Mouse (Mus musculus) bone marrow, adult 2 months (tissue): ENCODE results near the gene Ssbp4. TPM values are rescaled to one million over a fixed set of nuclear protein-coding genes. Genes with fewer than 3 reads are reported as not detected.

ENCODE experiments used
- H3K27ac ChIP-seq: fragments of 200-500 bp; 2 replicates; pipeline ENCODE4 v1.5.1; 2012; ENCODE audit warnings: low read depth, mild to moderate bottlenecking, control low read depth, inconsistent platforms, low read length; ENCODE audit not compliant: control insufficient read depth, poor library complexity, insufficient read depth
- H3K4me1 ChIP-seq: fragments of 200-500 bp; 2 replicates; pipeline ENCODE4 v1.6.1; 2011; ENCODE audit warnings: low read length; ENCODE audit not compliant: control insufficient read depth, insufficient read depth
- H3K4me3 ChIP-seq: fragments of 200-500 bp; replicated peaks from 2 replicates; pipeline ENCODE3; 2011; ENCODE audit warnings: mild to moderate bottlenecking, low read depth, low read length, control low read depth; ENCODE audit not compliant: control insufficient read depth
- CTCF ChIP-seq: fragments of 200-500 bp; IDR thresholded peaks from 2 replicates; pipeline ENCODE4 v1.5.1; 2011; ENCODE audit warnings: low read length, control low read depth; ENCODE audit not compliant: control insufficient read depth, insufficient read depth
- POLR2A ChIP-seq: fragments of 200-500 bp; IDR thresholded peaks from 2 replicates; pipeline ENCODE4 v1.6.1; 2011; ENCODE audit warnings: low read depth, mild to moderate bottlenecking, control low read depth, low read length, borderline replicate concordance; ENCODE audit not compliant: control insufficient read depth
- WGBS: fragments of 180-500 bp; shearing (Covaris S2); methylation state at CpG from one replicate; pipeline ENCODE4 v1.1.7; 2018; 5-methylcytosine and 5-hydroxymethylcytosine counted together
- polyA plus RNA-seq: library from polyadenylated mRNA; stranded (reverse); fragments of >200 nt; gene quantifications from 2 replicates; pipeline ENCODE4 v1.2.4, GENCODE M21; 2011; ENCODE audit warnings: low replicate concordance; ENCODE audit not compliant: missing spikeins, insufficient read depth, insufficient read length

Gene Ssbp4
- polyA plus RNA-seq, 1 experiment, result 107 TPM

GRCm38 (mm10) chr8:70563763-70564387 is 44.8 kb downstream of the Ssbp4 start:
- Histone ChIP-seq H3K4me1 (peaks cover 22% of the 10 kb centered on the region), H3K4me3 (no peak overlapping the region), H3K27ac (no peak overlapping the region)
- 79% methylated on average over 6 of the region's 6 CpGs for WGBS
- TF ChIP-seq POLR2A (no peak), CTCF (no peak)

GRCm38 (mm10) chr8:70562802-70563201 is 45.9 kb downstream of the Ssbp4 start:
- H3K27ac ChIP-seq, result no peak overlapping the region; the same call in 1 of the 2 replicates
- WGBS, result 72% methylated on average over 3 of the region's 3 CpGs

GRCm38 (mm10) chr8:70561809-70562535 is 46.7 kb downstream of the Ssbp4 start:
- H3K4me1 ChIP-seq, result peaks cover 26% of the 10 kb centered on the region
- no peak for TF ChIP-seq POLR2A
- no peak overlapping the region for H3K4me3 ChIP-seq
- peak overlapping the region; percentile 31; the same call in 1 of the 2 replicates for H3K27ac ChIP-seq
- 62% methylated on average over 7 of the region's 7 CpGs for WGBS

More at GRCm38 (mm10) chr8:70562802-70563201, 45.9 kb downstream of the Ssbp4 start:
- no peak for TF ChIP-seq CTCF
- TF ChIP-seq POLR2A, result no peak
- peaks cover 26% of the 10 kb centered on the region for H3K4me1 ChIP-seq
- no peak overlapping the region for H3K4me3 ChIP-seq

- 0 out of 2 replicates have a peak overlapping the region, but pooled peaks have one; percentile 31 for H3K27ac ChIP-seq
These were observed 47.3 kb downstream of the Ssbp4 start for GRCm38 (mm10) chr8:70561357-70561756.

GRCm38 (mm10) chr8:70560564-70560963 is 48.1 kb downstream of the Ssbp4 start:
- TF ChIP-seq POLR2A, result no peak
- Histone ChIP-seq H3K4me1 (peaks cover 25% of the 10 kb centered on the region), H3K4me3 (no peak overlapping the region), H3K27ac (no peak overlapping the region)
- WGBS, result 65% methylated on average over 3 of the region's 3 CpGs

More at GRCm38 (mm10) chr8:70561357-70561756, 47.3 kb downstream of the Ssbp4 start:
- TF ChIP-seq POLR2A (no peak), CTCF (no peak)
- 39% methylated on average over 4 of the region's 4 CpGs for WGBS
- H3K4me3 ChIP-seq, result no peak overlapping the region
- H3K4me1 ChIP-seq, result peaks cover 26% of the 10 kb centered on the region

- TF ChIP-seq POLR2A (no peak), CTCF (peak; percentile 61)
- Histone ChIP-seq H3K4me1 (peaks cover 23% of the 10 kb centered on the region), H3K4me3 (no peak overlapping the region), H3K27ac (no peak overlapping the region)
- WGBS, result 16% methylated on average over 2 of the region's 2 CpGs
These were observed 48.6 kb downstream of the Ssbp4 start for GRCm38 (mm10) chr8:70560096-70560495.

- Histone ChIP-seq H3K27ac (no peak overlapping the region), H3K4me1 (peaks cover 20% of the 10 kb centered on the region), H3K4me3 (no peak overlapping the region)
- TF ChIP-seq POLR2A (no peak), CTCF (no peak)
- whole genome bisulfite sequencing, result 57% methylated on average over 3 of the region's 3 CpGs
These were observed 49.7 kb downstream of the Ssbp4 start for GRCm38 (mm10) chr8:70558983-70559382.

- 5% methylated on average over 4 of the region's 4 CpGs for WGBS
- Histone ChIP-seq H3K27ac (no peak overlapping the region), H3K4me1 (peaks cover 20% of the 10 kb centered on the region)
These were observed 50.3 kb downstream of the Ssbp4 start for GRCm38 (mm10) chr8:70558334-70558733.

More at GRCm38 (mm10) chr8:70558334-70558733, 50.3 kb downstream of the Ssbp4 start:
- H3K4me3 ChIP-seq, result no peak overlapping the region
- TF ChIP-seq POLR2A (no peak), CTCF (peak; percentile 30; the same call in 1 of the 2 replicates)
